Mouse (Mus musculus): ENCODE data around the gene Gm9195. TPM values are rescaled to one million over a fixed set of nuclear protein-coding genes. Genes with fewer than 3 reads are reported as not detected.
A peak's percentile ranks its signal among the peaks of the same experiment; 100 is the strongest.

Gm9195 gene
- polyA plus RNA-seq, 1 experiment, result not detected

- Histone ChIP-seq H3K4me3 (ENCODE audit: insufficient read depth, low read depth, low read length) (no peak overlapping the region), H3K27ac (ENCODE audit: insufficient read depth, low read depth, low read length) (no peak overlapping the region), H3K4me1 (ENCODE audit: control insufficient read depth, insufficient read depth, low read length) (peaks cover 4% of the 10 kb centered on the region; the same call in 1 of the 2 replicates)
- 29% methylated on average over 11 of the region's 11 CpGs for WGBS
- TF ChIP-seq POLR2A (IDR thresholded peaks at IDR 0.05; ENCODE audit: insufficient read depth, low read depth, low read length) (no peak), CTCF (IDR thresholded peaks at IDR 0.05; ENCODE audit: insufficient read depth, low read depth, low read length) (no peak)
These were observed 15.2 kb upstream of the Gm9195 start for GRCm38 (mm10) chr14:72506723-72507420.

- WGBS, result 13% methylated on average over 12 of the region's 12 CpGs
- TF ChIP-seq POLR2A (IDR thresholded peaks at IDR 0.05; ENCODE audit: insufficient read depth, low read depth, low read length), result no peak
- no peak for TF ChIP-seq CTCF (IDR thresholded peaks at IDR 0.05; ENCODE audit: insufficient read depth, low read depth, low read length)
- Histone ChIP-seq H3K4me1 (ENCODE audit: control insufficient read depth, insufficient read depth, low read length) (peaks cover 4% of the 10 kb centered on the region; the same call in 1 of the 2 replicates), H3K27ac (ENCODE audit: insufficient read depth, low read depth, low read length) (no peak overlapping the region), H3K4me3 (ENCODE audit: insufficient read depth, low read depth, low read length) (peak overlapping the region; percentile 19; the same call in 1 of the 2 replicates)
These were observed 14.5 kb upstream of the Gm9195 start for GRCm38 (mm10) chr14:72506018-72506722.

- Histone ChIP-seq H3K27ac (ENCODE audit: insufficient read depth, low read depth, low read length) (no peak overlapping the region), H3K4me1 (ENCODE audit: control insufficient read depth, insufficient read depth, low read length) (peaks cover 4% of the 10 kb centered on the region; the same call in 1 of the 2 replicates), H3K4me3 (ENCODE audit: insufficient read depth, low read depth, low read length) (no peak overlapping the region)
- no peak for TF ChIP-seq POLR2A (IDR thresholded peaks at IDR 0.05; ENCODE audit: insufficient read depth, low read depth, low read length)
- no peak for TF ChIP-seq CTCF (IDR thresholded peaks at IDR 0.05; ENCODE audit: insufficient read depth, low read depth, low read length)
- WGBS, result 89% methylated on average over 1 of the region's 1 CpGs
These were observed 13.3 kb upstream of the Gm9195 start for GRCm38 (mm10) chr14:72504985-72505384.

- TF ChIP-seq CTCF (IDR thresholded peaks at IDR 0.05; ENCODE audit: insufficient read depth, low read depth, low read length), result no peak
- TF ChIP-seq POLR2A (IDR thresholded peaks at IDR 0.05; ENCODE audit: insufficient read depth, low read depth, low read length), result no peak
- whole genome bisulfite sequencing, result 43% methylated on average over 6 of the region's 6 CpGs
- Histone ChIP-seq H3K4me1 (ENCODE audit: control insufficient read depth, insufficient read depth, low read length) (peaks cover 4% of the 10 kb centered on the region; the same call in 1 of the 2 replicates), H3K4me3 (ENCODE audit: insufficient read depth, low read depth, low read length) (no peak overlapping the region), H3K27ac (ENCODE audit: insufficient read depth, low read depth, low read length) (no peak overlapping the region)
These were observed 11.6 kb upstream of the Gm9195 start for GRCm38 (mm10) chr14:72503241-72503640.

- Histone ChIP-seq H3K4me3 (ENCODE audit: insufficient read depth, low read depth, low read length) (no peak overlapping the region), H3K4me1 (ENCODE audit: control insufficient read depth, insufficient read depth, low read length) (no peaks in the 10 kb centered on the region), H3K27ac (ENCODE audit: insufficient read depth, low read depth, low read length) (no peak overlapping the region)
- WGBS, result 93% methylated on average over 1 of the region's 1 CpGs
- TF ChIP-seq CTCF (IDR thresholded peaks at IDR 0.05; ENCODE audit: insufficient read depth, low read depth, low read length), result no peak
- no peak for TF ChIP-seq POLR2A (IDR thresholded peaks at IDR 0.05; ENCODE audit: insufficient read depth, low read depth, low read length)
These were observed 2.1 kb upstream of the Gm9195 start for GRCm38 (mm10) chr14:72493775-72494174.

GRCm38 (mm10) chr14:72490367-72490766 lies 1.3 kb downstream of the Gm9195 start:
- Histone ChIP-seq H3K4me1 (ENCODE audit: control insufficient read depth, insufficient read depth, low read length) (no peaks in the 10 kb centered on the region), H3K4me3 (ENCODE audit: insufficient read depth, low read depth, low read length) (no peak overlapping the region), H3K27ac (ENCODE audit: insufficient read depth, low read depth, low read length) (no peak overlapping the region)
- WGBS, result 93% methylated on average over 3 of the region's 3 CpGs
- TF ChIP-seq POLR2A (IDR thresholded peaks at IDR 0.05; ENCODE audit: insufficient read depth, low read depth, low read length), result no peak
- no peak for TF ChIP-seq CTCF (IDR thresholded peaks at IDR 0.05; ENCODE audit: insufficient read depth, low read depth, low read length)

- H3K4me3 ChIP-seq (ENCODE audit: insufficient read depth, low read depth, low read length), result no peak overlapping the region
- no peak overlapping the region for H3K27ac ChIP-seq (ENCODE audit: insufficient read depth, low read depth, low read length)
- 80% methylated on average over 1 of the region's 1 CpGs for WGBS
- TF ChIP-seq CTCF (IDR thresholded peaks at IDR 0.05; ENCODE audit: insufficient read depth, low read depth, low read length) (no peak), POLR2A (IDR thresholded peaks at IDR 0.05; ENCODE audit: insufficient read depth, low read depth, low read length) (no peak)
- no peaks in the 10 kb centered on the region for H3K4me1 ChIP-seq (ENCODE audit: control insufficient read depth, insufficient read depth, low read length)
These were observed 17.1 kb downstream of the Gm9195 start for GRCm38 (mm10) chr14:72474501-72474900.

GRCm38 (mm10) chr14:72468429-72468828 lies 23.2 kb downstream of the Gm9195 start:
- H3K4me3 ChIP-seq (ENCODE audit: insufficient read depth, low read depth, low read length), result no peak overlapping the region
- H3K27ac ChIP-seq (ENCODE audit: insufficient read depth, low read depth, low read length), result no peak overlapping the region
- H3K4me1 ChIP-seq (ENCODE audit: control insufficient read depth, insufficient read depth, low read length), result no peaks in the 10 kb centered on the region
- TF ChIP-seq POLR2A (IDR thresholded peaks at IDR 0.05; ENCODE audit: insufficient read depth, low read depth, low read length) (no peak), CTCF (IDR thresholded peaks at IDR 0.05; ENCODE audit: insufficient read depth, low read depth, low read length) (no peak)
- WGBS, result 82% methylated on average over 4 of the region's 4 CpGs

GRCm38 (mm10) chr14:72466384-72466783 lies 25.3 kb downstream of the Gm9195 start:
- H3K27ac ChIP-seq (ENCODE audit: insufficient read depth, low read depth, low read length), result no peak overlapping the region
- WGBS, result over 99% methylated on average over 3 of the region's 3 CpGs
- H3K4me3 ChIP-seq (ENCODE audit: insufficient read depth, low read depth, low read length), result no peak overlapping the region
- no peak for TF ChIP-seq POLR2A (IDR thresholded peaks at IDR 0.05; ENCODE audit: insufficient read depth, low read depth, low read length)
- TF ChIP-seq CTCF (IDR thresholded peaks at IDR 0.05; ENCODE audit: insufficient read depth, low read depth, low read length), result no peak
- H3K4me1 ChIP-seq (ENCODE audit: control insufficient read depth, insufficient read depth, low read length), result no peaks in the 10 kb centered on the region
